Mouse (Mus musculus) brain, embryonic 14.5 days (tissue): ENCODE results near the gene Pltp.

ENCODE experiments used
- CTCF ChIP-seq: fragments of 200-500 bp; IDR thresholded peaks from 2 replicates; pipeline ENCODE4 v1.5.1; 2012; ENCODE audit warnings: inconsistent platforms, mild to moderate bottlenecking, moderate library complexity, borderline replicate concordance; ENCODE audit not compliant: insufficient read depth, insufficient read length; ENCODE audit errors: extremely low read depth
- POLR2A ChIP-seq: fragments of 200-500 bp; IDR thresholded peaks from 2 replicates; pipeline ENCODE4 v1.6.1; 2012; ENCODE audit warnings: mild to moderate bottlenecking, inconsistent platforms, borderline replicate concordance; ENCODE audit not compliant: poor library complexity, insufficient read depth, insufficient read length, severe bottlenecking; ENCODE audit errors: extremely low read depth

- TF ChIP-seq CTCF, result no peak
- TF ChIP-seq POLR2A, result no peak
Observed at GRCm38 (mm10) chr2:164873621-164874020, 16.1 kb upstream of the Pltp start.
